Mouse (Mus musculus) monocyte, adult 2 months (primary cell): Measurements from ENCODE around the gene Gtf2i.
"Not testable (repeated sequence)": the region's sequence is repeated elsewhere in the genome, so short reads cannot be mapped to it uniquely, and the experiment has no call there.

Experiments used
- DNase-seq, 2 experiments: peaks; one replicate each; pipeline ENCODE4 v3.0.0; 2022; ENCODE audit warnings: low spot score in 2 of 2, low read depth in 1 of 2

Gtf2i gene

DNA sequence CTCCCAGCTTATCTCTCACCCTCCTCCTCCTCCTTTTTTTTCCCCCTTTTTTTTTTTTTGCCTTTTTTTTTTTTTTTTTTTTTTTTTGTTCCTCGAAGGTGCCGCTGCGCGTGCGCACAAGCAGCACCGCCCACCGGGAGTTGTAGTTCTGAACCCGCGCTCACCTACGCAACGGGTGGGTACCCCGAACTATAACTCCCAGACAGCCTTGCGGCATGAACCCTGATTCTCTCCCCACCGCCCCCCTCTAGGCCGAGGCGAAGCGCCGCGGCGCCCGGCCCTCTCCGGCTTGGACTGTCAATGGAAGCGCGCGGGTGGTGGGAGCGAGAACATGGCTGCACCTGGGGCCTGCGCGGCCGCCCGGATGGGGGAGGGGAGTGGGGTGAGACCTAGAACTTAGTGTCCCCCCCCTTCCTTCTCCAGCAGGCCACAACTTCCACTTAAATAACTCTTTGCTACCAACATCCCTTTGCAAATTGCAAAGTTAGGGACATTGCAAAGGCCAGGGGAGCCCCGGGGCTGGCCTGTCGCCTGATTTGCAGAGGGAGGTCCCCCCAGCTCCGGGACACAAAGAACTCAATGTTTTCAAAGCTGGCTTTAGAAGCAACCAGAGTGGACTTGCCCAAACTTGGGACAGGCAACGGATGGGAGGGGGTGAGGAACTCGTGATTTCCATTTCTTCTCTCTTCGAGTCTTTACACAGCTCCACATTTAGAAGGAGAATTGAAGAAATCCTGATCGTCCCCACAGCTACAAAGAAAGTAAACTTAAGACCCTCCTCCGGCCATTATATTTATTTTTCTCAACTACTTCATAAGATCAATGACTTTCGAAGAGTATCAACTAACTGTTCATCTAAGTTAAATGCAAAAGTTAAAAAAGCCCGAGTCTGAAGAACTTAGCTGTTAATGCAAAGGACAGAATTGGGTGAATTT lies at the start of gene Gtf2i:
Gtf2i (minus strand) TSS at position 73 of the 935 bp plus-strand sequence.
- peak; percentile 69 to 70 for DNase-seq

DNA sequence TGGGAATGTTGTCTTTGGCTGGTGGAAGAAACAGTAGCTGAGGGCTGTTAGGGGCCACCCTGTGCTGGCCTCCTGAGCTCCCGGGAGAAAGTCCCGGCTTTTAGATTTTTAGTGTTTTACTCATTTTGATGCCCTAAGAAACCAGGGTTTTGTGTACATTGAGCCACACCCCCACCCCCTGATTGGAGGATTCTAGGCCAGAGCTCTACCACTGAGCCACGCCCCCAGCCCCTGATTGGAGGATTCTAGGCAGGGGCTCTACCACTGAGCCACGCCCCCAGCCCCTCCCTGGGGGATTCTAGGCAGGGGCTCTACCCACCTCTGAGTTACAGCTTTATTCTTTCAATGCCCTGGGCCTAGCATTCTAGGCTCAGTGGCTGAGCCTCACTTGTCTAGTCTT lies 44.5 kb upstream of the Gtf2i start:
- no peak for DNase-seq

DNA sequence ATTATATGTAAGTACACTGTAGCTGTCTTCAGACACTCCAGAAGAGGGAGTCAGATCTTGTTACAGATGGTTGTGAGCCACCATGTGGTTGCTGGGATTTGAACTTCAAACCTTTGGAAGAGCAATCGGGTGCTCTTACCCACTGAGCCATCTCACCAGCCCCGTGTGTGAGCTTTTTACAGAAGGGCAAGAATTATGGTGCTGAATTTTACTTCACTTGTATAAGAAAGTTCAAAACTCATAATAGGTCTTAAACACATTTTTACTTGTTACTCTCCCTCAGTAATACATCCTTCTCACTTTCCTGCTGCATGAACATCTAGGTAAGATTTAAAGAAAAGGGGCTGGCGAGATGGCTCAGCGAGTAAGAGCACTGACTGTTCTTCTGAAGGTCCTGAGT lies 40.8 kb upstream of the Gtf2i start:
- not testable (repeated sequence) for DNase-seq

DNA sequence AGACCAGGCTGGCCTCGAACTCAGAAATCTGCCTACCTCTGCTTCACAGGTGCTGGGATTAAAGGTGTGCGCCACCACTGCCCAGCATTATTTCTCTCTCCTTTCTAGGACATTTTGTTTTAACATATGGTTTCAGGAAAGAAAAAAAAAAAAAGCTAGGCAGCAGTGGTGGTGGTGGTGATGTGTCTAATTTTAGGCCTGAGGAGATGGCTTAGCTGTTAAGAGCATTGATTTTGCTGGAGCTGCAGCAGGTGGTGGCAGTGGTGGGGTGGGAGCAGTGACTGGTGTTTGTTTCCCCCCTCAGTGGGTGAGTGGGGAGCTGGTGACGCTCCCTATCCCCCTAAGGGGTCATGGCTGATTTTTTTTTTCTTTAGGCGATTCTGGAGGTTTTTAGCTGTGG lies 38.6 kb upstream of the Gtf2i start:
- no peak for DNase-seq

DNA sequence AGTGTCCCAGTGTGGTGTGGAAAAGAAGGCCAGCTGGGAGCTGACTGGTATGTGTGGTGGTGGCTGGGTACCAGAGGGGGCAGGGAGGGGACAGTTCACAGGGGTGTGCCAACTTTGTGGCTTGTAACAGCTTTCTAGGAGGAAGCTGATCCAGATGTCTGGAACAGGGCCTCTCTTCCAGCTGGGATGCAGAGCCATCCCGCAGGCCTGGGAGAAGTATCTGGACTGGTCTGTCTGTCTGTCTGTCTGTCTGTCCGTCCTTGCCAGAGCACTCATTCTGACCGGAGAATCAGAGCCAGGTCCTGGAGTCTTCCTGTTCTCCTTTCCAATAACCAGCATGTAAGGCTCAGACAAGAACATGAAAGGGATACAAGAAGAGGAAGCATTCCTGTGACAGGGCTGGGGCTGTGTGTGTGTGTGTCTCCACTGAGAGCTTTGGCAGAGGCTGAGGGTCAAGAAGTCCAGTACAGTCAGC lies 38.0 kb upstream of the Gtf2i start:
- DNase-seq, result peak in 1 of 2 experiments; percentile 16

DNA sequence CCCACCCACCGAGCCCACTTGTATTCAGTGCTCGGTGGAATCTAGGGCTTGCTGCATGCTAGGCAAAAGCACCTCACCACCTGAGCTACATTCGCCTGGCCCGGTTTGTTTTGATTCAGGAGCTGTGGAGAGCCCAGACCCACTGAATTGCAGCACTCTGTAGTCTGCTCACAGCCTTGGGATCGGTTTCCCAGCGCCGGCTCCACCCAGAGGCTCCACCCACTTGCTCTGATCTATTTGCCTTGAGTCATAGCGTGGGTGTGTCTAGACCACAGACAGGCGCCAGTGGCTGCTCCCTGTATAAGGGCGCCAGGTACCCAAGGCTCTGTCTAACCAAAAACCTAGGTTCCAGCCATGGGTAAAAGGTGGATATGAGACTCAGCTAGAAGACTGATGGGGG lies 36.1 kb upstream of the Gtf2i start:
- DNase-seq, result peak; percentile 33 to 52

DNA sequence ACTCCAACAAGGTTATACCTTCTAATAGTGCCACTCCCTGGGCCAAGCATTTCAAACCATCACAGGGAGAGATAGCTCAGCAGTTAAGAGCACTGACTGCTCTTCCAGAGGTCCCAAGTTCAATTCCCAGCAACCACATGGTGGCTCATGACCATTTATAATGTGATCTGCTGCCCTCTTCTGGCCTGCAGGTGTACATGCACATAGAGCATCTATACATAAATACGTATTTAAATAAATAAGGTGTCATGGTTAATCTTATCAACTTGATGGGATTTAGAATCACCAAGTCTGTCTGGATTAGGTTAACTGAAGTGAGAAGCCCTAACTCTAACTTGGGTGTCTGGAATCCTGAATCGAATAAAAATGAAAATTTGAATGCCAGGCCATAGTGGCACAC lies 32.5 kb upstream of the Gtf2i start:
- DNase-seq, result no peak

DNA sequence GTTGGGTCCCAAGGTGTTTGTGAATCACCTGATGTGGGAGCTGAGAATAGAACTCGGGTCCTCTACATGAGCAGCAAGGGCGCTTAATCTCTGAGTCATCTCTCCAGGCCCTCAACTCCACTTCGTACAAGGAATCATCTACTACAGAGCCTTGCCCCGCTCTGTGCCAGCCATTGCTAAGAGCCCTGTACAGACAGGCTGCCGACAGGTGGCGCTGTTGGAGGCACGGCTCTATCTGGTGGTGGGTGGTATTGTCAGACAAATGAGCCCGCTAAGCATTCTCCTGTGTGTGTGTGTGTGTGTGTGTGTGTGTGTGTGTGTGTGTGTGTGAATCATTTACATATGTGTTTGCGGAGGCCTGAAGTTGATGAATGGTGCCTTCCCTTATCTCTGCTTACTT lies 30.9 kb upstream of the Gtf2i start:
- DNase-seq, result no peak

DNA sequence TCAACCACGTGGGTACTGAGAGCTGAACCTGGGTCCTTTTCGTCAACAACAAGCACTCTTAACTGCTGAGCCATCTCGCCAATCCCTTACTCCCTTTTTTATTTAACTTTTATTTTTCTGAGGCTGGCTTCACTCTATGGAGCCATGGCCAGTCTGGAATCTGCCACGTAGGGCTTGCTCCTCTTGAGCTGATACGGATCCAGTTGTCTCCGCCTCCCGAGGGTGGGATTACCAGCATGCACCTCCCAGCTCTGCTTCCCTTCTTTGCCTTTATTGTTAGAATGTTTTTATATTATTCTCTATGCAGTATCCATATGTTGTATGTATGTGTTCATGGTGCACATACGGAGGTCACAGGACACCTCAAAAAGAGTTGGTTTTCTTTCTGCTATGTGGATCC lies 29.5 kb upstream of the Gtf2i start:
- no peak for DNase-seq

DNA sequence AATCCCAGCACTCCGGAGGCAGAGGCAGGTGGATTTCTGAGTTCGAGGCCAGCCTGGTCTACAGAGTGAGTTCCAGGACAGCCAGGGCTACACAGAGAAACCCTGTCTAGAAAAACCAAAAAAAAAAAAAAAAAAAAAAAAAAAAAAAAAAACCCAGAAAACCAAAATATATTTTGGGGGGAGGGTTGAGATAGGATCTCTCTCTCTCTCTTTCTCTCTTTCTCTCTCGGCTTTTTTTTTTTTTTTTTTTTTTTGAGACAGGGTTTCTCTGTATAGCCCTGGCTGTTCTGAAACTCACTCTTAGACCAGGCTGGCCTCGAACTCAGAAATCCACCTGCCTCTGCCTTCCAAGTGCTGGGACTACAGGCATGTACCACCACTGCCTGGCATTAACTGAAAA lies 29.0 kb upstream of the Gtf2i start:
- not testable (repeated sequence) for DNase-seq

DNA sequence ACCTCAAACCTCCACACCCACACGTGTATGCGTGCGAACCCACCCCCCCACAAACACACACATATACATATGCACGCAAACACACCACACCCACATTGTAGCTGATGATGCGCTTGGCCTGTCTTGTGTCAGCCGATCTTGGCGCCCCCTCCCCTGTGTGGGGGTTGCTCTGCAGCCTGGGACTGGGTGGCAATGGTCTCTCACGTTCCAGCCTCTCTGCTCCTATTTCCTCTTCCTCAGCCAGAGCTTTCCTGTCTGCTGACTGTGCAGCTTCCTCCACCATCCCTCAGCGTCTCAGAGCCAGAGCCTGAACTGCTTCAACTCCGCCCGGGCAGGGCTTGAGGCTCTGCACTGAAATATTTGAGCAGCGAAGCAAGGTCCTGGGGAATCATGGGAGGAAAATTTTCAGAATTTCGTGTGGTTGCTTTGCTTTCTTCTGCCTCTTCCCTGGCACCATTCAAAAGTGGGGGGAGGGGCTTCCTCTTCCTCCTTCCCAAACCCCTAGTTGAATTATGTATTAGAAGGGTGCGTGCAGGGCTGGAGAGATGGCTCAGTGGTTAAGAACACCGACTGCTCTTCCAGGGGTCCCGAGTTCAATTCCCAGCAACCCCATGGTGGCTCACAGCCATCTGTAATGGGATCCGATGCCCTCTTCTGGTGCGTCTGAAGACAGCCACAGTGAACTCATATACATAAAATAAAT lies 28.1 kb upstream of the Gtf2i start:
- DNase-seq, result no peak

DNA sequence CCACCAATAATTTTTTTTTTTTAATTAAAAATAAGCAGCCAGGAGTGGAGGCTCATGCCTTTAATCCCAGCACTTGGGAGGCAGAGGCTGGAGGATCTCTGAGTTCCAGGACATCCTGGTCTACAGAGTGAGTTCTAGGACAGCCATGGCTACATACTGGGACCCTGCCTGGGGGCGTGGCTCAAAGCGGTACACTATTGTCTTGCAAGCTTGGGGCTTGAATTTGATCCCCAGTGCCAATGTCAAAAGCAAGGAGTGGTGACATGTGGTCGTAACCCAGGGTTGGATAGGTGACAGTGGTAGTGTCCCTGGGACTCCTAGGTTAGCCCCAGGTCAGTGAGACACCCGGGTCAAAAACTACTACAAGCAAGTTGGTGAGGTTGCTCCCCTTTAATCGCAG lies 27.2 kb upstream of the Gtf2i start:
- DNase-seq, result no peak

DNA sequence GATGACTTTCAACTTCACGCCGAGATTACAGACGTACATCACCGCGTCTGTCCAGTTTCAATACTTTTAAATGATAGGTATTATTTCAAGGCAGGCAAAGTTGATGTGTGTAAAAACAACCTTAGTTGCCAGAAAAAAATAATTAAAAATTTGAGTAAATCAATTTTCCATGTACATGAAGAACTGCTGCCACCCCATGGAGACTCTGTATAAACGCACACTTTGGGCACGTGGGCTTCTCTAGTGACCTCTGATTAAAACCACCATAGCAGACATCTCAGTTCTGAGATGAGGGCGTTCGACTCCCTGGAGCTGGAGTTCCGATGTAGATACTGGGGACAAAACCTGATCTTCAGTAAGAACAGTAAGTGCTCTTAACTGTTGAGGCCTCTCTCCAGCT lies 26.8 kb upstream of the Gtf2i start:
- DNase-seq, result no peak

DNA sequence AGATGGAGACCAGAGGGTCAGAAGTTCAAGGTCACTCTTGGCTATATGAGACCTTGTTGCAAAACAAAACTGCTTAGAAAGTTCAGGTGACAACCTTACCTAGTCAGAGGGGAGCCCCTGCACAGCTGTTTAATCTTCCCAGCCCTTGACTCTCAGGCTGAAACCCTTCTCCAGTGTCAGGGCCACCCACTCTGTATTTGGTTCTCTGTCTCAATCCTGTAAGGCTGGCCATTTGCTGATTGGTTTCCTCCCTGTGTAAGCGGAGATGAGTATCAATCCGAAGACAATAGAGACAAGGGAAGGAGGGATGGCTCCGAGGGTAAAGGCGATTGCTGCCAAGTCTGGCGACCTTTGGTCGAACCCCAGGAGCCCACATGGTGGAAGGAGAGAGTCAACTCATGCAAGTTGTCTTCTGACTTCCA lies 25.6 kb upstream of the Gtf2i start:
- DNase-seq, result no peak

DNA sequence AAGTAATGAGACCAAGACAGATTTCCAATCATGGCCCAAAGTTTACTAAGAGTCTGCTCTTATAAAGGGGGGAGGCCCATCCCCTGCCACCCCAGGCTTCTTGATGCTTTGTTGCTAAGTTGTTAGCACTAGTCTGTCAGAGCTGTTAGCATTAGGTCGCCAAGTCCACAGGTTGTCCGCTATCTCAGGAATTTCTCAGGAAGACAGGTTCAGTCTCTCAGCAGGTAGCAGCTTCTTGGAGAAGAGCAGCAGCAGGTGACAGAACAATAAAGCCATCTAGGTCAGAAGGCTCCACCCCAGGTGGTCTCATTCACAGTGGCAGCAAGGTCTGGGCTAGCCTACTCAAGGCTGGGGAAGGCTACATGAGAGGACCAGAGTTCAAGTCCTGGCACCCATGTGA lies 22.5 kb upstream of the Gtf2i start:
- not testable (repeated sequence) for DNase-seq

DNA sequence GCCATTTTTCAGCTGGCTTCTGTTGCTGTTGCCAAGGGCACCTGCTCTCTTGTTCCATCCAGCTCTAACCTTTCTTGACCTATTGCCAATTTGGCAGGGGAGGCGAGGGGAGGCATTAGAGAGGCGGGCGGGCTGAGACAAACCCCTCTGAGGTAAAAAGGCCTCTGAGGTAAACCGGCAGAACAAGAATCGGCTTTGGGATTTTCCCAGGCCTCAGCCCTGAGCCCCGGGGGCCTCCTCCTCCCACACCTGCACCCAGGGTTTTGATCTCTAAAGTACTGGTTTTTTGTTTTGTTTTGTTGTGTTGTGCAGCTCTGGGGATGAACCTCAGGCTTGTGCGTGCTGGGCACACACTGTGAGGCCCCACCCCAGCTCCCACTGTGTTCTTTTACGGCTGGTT lies 18.2 kb upstream of the Gtf2i start:
- no peak for DNase-seq

DNA sequence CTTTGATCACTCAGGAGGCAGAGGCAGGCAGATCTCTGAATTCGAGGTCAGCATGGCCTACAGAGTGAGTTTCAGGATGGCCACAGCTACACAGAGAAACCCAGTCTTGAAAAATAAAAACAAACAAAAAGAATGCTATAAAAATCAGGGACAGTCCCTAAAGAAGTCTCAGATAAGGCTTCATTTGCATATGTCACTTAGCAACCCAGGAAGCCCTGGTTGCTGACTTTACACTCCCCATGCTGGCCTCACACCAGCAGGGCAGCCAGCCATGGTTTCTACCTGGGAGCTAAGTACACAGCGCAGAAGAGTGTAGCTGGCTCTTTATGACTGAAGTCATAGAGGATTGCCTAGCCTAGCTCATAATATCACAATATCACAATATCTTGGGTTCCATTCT lies 15.5 kb upstream of the Gtf2i start:
- no peak for DNase-seq

DNA sequence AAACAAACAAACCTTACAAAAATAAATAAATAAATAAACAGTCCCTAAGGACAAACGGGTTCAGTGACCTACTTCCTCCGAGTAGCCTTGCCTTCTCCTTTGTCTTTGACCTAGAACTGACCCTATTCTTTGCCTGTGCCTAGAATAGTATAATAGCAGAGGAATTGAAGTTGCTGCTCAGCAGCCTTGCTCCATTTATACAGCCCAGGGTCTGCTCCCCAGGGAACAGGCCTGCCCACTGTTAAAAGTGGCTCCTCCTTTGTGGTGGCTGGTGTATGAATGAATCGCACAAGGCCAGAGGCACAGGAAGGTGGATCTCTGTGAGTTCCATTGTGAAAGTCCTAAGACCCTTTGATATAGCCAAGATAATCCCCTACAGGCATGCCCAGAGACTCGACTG lies 14.8 kb upstream of the Gtf2i start:
- no peak for DNase-seq

DNA sequence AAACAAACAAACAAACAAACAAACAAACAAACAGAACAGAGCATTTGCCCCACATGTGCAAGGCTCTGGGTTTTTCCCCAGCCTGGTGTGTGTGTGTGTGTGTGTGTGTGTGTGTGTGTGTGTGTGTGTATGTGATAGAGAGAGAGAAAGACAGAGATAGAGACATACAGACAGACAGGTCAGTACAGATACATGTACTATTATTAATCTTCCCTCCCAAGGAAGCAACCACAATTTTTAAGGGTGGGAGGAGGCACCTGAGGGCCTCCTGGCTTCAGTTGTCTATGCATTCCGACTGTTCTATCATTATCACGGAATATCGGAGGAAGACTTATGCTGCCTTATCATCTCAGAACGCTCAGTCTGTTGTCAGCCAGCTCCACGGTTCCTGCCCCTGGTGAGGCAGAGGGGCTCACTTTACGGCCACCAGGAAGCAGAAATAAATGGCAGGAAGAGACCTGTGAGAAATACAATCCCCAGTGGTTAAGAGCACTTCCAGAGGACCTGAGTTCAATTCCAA lies 14.0 kb upstream of the Gtf2i start:
- no peak for DNase-seq

DNA sequence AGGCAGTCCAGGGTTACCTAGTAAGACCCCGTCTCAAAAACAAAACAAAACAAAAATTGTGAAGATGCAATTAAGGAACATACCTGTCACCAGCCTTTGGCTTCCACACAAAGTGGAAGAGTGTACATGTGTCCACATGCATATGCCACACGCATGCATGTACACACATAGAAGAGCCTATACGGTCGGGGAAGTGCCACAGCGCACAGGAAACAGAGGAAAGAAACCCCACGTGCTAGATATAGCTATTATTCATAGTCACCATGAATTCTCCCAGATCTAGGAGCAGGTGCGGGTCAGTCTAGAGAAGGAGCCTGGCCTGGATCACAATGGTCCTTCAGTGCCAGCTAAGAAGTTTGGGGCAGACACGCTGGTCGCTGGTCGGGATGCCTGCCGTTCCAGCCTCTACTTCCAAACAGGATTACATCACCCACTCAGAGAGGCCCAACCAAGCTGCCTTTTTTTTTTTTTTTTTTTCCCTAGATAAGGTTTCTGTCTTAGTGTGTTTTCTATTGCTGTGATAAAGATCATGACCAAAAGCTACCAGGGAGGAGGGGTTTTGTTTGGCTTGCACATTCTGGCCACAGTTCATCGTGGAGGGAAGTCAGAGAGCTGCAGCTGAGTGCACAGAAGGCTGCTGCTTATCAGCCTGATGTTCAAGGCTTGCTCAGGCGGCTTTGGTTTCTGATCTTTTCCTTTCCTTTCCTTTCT lies 11.5 kb upstream of the Gtf2i start:
- no peak for DNase-seq

DNA sequence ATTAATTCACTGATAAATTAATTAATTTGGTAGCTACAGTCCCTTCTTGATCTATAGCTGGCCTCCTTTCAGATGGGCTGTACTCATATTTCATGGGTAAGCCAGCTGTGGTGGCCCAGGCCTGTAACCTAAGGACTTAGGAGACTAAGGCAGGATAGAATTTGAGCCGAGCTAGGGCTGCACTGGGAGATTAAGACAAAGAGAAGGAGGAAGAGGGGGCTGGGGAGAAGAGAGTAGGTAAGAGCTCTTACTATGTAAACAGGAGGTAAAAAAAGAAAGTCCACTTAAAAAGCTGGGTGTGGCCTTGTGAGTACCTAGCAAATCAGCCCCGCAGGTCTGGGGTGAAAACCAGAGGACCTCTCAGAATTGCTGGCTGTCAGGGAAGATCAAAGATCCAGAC lies 9.3 kb upstream of the Gtf2i start:
- no peak for DNase-seq
